Mouse (Mus musculus): ENCODE measurements around the gene Magi1.

The Magi1 gene

GRCm38 (mm10) chr6:94256982-94257830 is 26.5 kb downstream of the Magi1 start:
- DNase-seq = no peak

GRCm38 (mm10) chr6:94253943-94254342 is 29.8 kb downstream of the Magi1 start:
- DNase-seq = no peak

DNA sequence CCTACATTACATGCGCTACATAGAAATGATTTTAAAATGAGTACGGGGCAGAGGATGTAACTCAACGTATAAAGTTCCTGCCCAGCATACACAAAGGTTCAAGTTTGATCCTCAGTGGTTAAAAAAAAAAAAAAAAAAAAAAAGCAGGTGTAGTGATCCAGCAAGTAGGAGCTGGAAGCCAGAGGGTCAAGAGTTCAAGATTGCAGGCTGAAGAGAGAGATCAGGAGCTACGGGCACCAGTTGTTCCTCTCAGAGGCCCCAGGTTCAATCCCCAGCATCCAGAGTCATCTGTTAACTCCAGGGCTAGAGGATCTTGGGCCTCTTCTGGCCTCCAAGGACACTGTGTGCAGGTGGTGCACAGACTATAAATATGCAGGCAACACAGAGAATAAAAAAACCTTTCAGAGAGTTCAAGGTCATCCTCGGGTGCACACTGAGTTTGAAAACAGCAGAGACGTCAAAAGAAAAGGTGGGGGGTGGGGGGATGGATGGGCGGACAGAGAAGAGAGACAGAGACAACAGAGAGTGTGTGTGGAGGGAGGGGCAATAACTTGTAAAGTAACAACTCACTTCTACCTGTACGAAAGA is 32.3 kb downstream of the Magi1 start:
- DNase-seq = no peak

GRCm38 (mm10) chr6:94249286-94249790 is 34.4 kb downstream of the Magi1 start:
- no peak for DNase-seq

GRCm38 (mm10) chr6:94241251-94241650 is 42.5 kb downstream of the Magi1 start:
- no peak for DNase-seq

- DNase-seq = no peak
Observed at GRCm38 (mm10) chr6:94238643-94239042, 45.1 kb downstream of the Magi1 start.

DNA sequence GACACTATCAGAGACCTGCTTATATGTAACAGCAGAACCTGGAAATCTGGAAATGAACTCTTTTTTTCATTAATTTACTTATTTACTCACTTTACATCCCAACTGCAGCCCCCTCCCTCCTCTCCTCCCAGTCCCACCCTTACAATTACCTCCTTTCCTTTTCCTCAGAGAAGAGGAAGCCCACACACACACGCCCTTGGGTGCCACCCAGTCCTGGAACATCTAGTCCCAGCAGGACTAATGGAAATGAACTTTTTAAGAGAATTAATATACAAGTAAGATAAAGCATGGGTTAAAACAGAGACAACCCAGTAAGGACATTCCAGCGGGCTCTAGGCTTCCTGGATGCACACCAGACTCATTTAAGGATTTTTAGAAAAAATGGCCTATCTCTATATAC is 46.8 kb downstream of the Magi1 start:
- no peak for DNase-seq

DNA sequence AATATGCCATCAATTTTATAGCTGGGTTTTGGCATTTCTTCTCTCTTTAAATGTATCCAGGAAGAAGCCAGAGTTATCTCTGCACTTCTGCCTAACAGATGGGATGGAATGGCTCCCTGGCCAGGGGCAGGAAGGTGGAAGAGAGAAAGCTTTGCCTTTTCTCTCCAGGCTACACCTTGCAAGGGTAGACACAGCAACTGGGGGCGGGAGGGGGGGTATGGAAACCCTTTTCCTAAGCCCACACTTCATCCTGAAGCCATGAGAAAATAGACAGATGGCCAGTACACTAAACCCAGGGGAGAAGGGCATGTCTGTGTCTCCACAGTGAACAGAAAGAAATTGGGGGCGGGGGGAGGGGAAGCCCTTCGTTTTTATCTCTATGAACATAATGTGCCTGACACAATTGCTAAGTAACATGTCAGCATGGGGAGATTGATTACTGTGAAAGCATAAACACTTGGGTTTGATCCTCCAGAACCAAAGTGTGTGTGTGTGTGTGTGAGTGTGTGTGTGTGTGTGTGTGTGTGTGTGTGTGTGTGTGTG is 51.4 kb downstream of the Magi1 start:
- DNase-seq = no peak

- DNase-seq = no peak
Observed at GRCm38 (mm10) chr6:94231831-94232230, 51.9 kb downstream of the Magi1 start.

- DNase-seq = no peak
Observed at GRCm38 (mm10) chr6:94231367-94231766, 52.4 kb downstream of the Magi1 start.

GRCm38 (mm10) chr6:94230918-94231317 is 52.8 kb downstream of the Magi1 start:
- no peak for DNase-seq

DNA sequence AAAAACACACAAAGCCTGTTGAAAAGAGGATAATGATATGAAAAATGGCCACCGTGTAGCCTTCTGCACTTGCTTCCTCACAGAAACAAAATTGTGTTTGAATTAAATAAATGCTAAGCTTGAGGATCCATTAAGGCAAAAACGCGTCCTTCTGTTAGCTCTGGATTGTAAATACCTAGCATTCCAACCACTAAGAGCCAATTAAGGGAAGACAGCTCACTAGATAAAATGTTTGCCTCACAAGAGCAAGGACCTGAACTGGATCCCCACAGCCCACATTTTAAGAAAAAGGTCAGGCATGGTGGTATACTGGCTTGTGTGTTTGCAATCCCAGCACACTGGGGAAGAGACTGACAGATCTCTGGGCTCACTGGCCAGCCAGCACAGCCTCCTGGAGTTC is 53.6 kb downstream of the Magi1 start:
- DNase-seq = no peak

DNA sequence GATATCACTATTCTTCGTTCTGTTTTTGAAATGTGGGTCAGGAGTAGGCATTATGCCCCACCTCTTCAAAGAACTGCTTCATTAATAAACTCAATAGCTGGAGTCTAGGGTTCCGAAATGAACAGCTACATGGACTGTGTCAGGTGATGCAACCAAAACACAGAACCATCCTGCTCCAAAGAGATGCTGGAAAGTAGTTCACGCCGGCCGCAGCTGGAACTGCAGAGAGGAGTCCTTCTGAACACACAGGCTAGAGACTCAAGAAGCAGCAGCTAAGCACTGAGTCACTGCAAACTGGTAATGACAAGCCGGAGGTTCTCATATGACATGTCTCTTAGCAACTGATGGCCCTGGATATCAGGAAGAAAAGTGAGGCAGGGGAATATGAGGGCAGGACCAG is 57.5 kb downstream of the Magi1 start:
- DNase-seq = no peak

- DNase-seq = no peak
Observed at GRCm38 (mm10) chr6:94225832-94226231, 57.9 kb downstream of the Magi1 start.

DNA sequence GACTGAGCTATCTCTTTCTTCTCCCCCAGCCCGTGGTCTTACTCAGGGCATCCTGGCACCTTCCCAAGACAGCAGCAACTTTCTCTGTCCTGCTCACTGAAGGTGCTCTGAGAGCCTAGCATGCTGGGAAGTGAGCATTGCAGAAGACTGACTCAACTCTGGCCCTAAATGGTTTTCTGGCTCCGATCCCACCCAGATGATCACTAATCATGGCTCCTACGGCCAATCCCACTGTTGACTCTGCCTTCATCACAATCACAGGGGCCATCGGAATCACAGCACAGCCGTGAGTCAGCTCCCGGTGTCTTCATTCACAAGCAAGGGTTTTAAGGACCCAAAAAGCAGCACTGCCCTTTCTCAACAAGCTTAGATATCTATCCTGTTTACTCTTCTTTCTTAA is 58.6 kb downstream of the Magi1 start:
- no peak for DNase-seq

DNA sequence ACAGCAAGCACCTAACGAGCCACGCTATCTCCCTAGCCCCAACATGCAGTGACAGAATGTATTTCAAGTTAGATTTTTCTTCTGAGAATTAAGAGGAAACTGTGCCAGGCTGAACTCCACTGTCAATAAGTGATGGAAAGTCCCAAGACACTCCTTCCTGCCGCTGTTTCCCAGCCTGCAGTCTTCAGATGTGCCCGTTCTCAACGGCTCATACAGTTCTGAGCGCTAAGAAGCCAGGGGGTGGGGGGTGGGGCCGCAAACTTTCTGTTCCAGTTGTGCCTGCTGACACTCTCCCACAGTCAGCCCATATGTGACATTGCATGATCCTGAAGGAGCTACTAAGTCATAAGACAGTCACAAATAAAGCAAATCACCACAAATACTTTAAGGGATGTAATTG is 61.5 kb downstream of the Magi1 start:
- no peak for DNase-seq

DNA sequence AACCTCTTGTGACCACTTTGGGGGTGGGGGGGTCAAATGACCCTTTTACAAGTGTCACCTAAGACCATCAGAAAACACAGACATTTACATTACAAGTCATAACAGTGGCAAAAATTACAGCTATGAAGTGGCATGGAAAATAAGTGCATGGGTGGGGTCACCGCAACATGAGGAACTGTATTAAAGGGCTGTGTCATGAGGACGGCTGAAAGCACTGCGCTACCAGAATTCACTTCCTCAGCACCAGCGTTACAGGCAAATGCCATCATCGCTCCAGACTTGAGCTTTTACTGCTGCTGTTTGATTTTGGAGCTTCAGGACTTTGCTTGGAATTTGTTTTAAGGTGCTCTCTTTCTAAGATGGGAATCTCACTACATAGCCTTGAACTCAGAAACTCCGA is 62.0 kb downstream of the Magi1 start:
- DNase-seq = no peak

- no peak for DNase-seq
Observed at GRCm38 (mm10) chr6:94218076-94218475, 65.6 kb downstream of the Magi1 start.

- DNase-seq = no peak
Observed at GRCm38 (mm10) chr6:94215834-94216233, 67.9 kb downstream of the Magi1 start.

DNA sequence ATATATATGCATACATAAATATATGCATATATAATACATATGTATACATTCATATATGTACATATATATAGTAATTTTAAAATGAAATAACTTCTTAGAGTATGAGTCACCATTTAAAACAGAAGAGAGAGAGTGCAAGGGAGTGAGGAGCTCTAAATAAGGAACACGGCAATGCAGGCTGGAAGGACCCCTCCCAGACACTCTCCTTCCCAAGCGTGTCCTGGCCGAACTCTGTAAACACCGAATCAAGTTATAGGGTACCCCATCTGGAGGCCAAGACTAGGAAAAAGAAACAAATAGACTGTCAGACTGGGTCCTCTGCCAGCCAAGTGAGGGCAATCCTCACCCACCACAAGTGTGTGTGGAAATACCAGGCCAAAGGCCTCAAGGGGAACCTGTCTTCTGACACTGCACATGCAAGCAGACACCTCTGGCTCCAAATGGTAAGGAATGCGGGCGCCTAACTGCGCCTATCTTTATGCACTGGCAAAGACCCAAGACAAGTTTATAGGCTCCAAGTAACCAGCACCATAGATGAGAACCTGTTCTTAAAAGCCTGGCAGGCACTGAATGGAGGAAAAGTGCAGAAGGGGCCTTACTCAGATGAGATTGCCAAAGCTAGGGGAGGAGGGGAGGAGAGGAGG is 68.7 kb downstream of the Magi1 start:
- DNase-seq = no peak

GRCm38 (mm10) chr6:94205926-94206325 is 77.8 kb downstream of the Magi1 start:
- no peak for DNase-seq

DNA sequence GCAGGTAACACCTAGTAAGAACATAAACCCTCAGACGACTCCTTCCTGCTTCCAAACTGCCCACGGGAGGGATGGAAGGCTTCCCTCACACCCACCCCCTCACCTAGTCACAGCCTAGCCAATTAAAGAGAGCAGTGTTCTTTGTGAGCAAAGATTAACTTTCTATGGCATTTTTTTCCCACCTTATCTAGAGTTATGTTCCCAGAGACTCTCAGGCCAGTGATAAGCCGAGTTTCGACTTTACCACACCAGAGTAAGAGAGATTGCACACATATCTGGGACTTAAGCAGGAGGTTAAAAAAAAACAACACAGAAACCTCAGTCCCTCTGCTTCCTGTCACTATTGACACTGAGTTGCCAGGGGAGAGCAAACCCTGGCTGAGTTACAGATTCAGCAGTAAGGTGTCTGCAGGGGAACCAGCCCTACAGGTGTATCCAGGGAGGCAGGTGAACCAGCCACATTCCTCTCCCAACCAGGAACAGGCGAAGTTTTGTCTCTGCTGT is 80.0 kb downstream of the Magi1 start:
- DNase-seq = no peak

DNA sequence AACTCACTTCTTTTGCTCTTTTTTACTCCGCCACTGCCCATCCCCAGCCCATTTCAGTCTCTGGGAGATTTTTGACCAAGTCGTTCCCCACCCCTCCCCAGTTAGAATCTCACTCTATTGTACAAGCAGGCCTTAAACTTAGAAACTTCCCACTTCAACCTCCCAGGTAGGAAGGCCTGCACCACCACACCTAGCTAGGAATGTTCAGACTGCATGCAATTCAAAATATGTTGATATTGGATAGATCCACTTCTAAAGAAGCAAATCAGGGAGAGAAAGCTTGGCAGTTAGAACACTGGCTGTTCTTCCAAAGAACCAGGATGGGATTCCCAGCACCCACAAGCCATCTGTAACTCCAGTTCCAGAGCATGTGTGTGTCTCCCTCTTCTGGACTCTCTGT is 81.8 kb downstream of the Magi1 start:
- DNase-seq = no peak
